Comparison of ENCODE assay signal across 14 mouse cellular contexts in the genomic region with DNA sequence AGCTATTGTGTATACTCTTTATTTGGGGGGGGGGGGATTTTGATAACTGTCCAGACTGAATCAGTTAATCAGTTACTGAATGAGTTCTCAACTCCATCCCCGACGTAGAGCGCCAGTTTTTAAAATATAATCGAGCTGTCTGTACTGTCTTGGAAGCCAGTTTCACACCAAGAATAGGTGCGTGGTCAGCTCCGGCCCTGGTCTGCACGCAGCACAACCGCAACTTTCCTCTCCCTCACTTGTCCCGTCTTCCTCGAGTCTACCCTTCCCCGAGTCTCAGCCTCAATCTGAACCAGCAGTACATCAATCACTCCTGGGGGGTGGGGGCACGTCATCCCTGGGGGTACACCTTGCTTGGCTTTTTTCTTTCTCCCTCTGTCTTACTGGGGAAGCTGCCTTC. TPM values are rescaled to one million over a fixed set of nuclear protein-coding genes. Genes with fewer than 3 reads are reported as not detected.
DNase-seq lines count a peak whose midpoint lies in the region; ATAC-seq and TF ChIP-seq lines count a peak whose summit lies in the region.
"Had no signal": no experiment of that assay in that cellular context is flagged by ENCODE, and none has a peak within 500 bp of the region (broad histone marks: within the 10 kb centered on the region; RNA-seq: fewer than 3 reads in every experiment).

No protein-coding gene starts in this region.

- H3K9ac ChIP-seq in limb, embryonic 12.5 days (replicated peaks), result no peak overlapping the region
- peak overlapping the region; percentile 4; the same call in 1 of the 2 replicates for H3K9ac ChIP-seq in forebrain, embryonic 14.5 days (ENCODE audit: low read length)
- H3K9ac ChIP-seq in hindbrain, embryonic 14.5 days, result no peak overlapping the region
- H3K9ac ChIP-seq in midbrain, postnatal 0 days (replicated peaks; ENCODE audit: low read length, poor library complexity, severe bottlenecking), result no peak overlapping the region
- H3K9ac ChIP-seq: liver, embryonic 15.5 days had no signal

- no peak overlapping the region for H3K4me3 ChIP-seq in limb, embryonic 12.5 days (replicated peaks)
- H3K4me3 ChIP-seq in limb, embryonic 10.5 days, result no peak overlapping the region
- H3K4me3 ChIP-seq in forebrain, embryonic 14.5 days (ENCODE audit: low read depth, low read length), result no peak overlapping the region
- H3K4me3 ChIP-seq in hindbrain, embryonic 14.5 days (replicated peaks; ENCODE audit: low read length), result no peak overlapping the region
- H3K4me3 ChIP-seq in midbrain, postnatal 0 days (ENCODE audit: low read depth, low read length), result no peak overlapping the region
- H3K4me3 ChIP-seq: liver, embryonic 15.5 days had no signal

- no peaks in the 10 kb centered on the region for H3K9me3 ChIP-seq in limb, embryonic 12.5 days
- H3K9me3 ChIP-seq in limb, embryonic 10.5 days (replicated peaks), result no peaks in the 10 kb centered on the region
- no peaks in the 10 kb centered on the region for H3K9me3 ChIP-seq in forebrain, embryonic 14.5 days (replicated peaks; ENCODE audit: control insufficient read depth, low read length)
- no peaks in the 10 kb centered on the region for H3K9me3 ChIP-seq in hindbrain, embryonic 14.5 days (ENCODE audit: control insufficient read depth, low read length)
- H3K9me3 ChIP-seq in midbrain, postnatal 0 days (ENCODE audit: low read length), result no peaks in the 10 kb centered on the region
- H3K9me3 ChIP-seq: liver, embryonic 15.5 days had no signal

- 0 out of 2 replicates have a peak, but pooled peaks cover 4% of the 10 kb centered on the region for H3K36me3 ChIP-seq in limb, embryonic 12.5 days
- peaks cover 7% of the 10 kb centered on the region for H3K36me3 ChIP-seq in limb, embryonic 10.5 days
- 0 out of 2 replicates have a peak, but pooled peaks cover 3% of the 10 kb centered on the region for H3K36me3 ChIP-seq in forebrain, embryonic 14.5 days (ENCODE audit: control insufficient read depth, insufficient read depth, low read length)
- H3K36me3 ChIP-seq in hindbrain, embryonic 14.5 days (replicated peaks; ENCODE audit: control insufficient read depth, insufficient read depth), result no peaks in the 10 kb centered on the region
- no peaks in the 10 kb centered on the region for H3K36me3 ChIP-seq in midbrain, postnatal 0 days (ENCODE audit: insufficient read depth, low read length)

- H3K27ac ChIP-seq in limb, embryonic 12.5 days, result peak overlapping the region; percentile 42; the same call in 1 of the 2 replicates
- no peak overlapping the region for H3K27ac ChIP-seq in limb, embryonic 10.5 days
- H3K27ac ChIP-seq in forebrain, embryonic 14.5 days (ENCODE audit: low read depth, low read length), result no peak overlapping the region
- H3K27ac ChIP-seq in hindbrain, embryonic 14.5 days, result no peak overlapping the region
- no peak overlapping the region for H3K27ac ChIP-seq in midbrain, postnatal 0 days (ENCODE audit: low read depth, low read length)
- H3K27ac ChIP-seq: liver, embryonic 15.5 days had no signal

- no peaks in the 10 kb centered on the region for H3K27me3 ChIP-seq in limb, embryonic 12.5 days
- no peaks in the 10 kb centered on the region for H3K27me3 ChIP-seq in limb, embryonic 10.5 days (ENCODE audit: low read depth, poor library complexity, severe bottlenecking)
- peaks cover 3% of the 10 kb centered on the region; the same call in 1 of the 2 replicates for H3K27me3 ChIP-seq in forebrain, embryonic 14.5 days (replicated peaks; ENCODE audit: control insufficient read depth, insufficient read depth, low read length)
- H3K27me3 ChIP-seq in hindbrain, embryonic 14.5 days (ENCODE audit: control insufficient read depth, insufficient read depth, low read length), result peaks cover 62% of the 10 kb centered on the region
- peaks cover 8% of the 10 kb centered on the region for H3K27me3 ChIP-seq in midbrain, postnatal 0 days (ENCODE audit: insufficient read depth, low read length)
- H3K27me3 ChIP-seq: liver, embryonic 15.5 days had no signal

- intact Hi-C loops in left cerebral cortex, postnatal 25 days (cut with DNase I), result no loop called here

- no peak for DNase-seq in limb, embryonic 10.5 days (ENCODE audit: low spot score)
- DNase-seq in forebrain, embryonic 14.5 days (ENCODE audit: low spot score), result peak; percentile 21
- no peak for DNase-seq in hindbrain, embryonic 14.5 days (ENCODE audit: low spot score)
- no peak for DNase-seq in midbrain, postnatal 0 days (ENCODE audit: low spot score)
- DNase-seq in left cerebral cortex, postnatal 25 days (ENCODE audit: low spot score in 2 of 2), result no peak
- no peak for DNase-seq in adrenal gland, postnatal 14 days
- DNase-seq in embryo, embryonic 10 days (ENCODE audit: low spot score), result no peak
- DNase-seq: cerebellum, adult 2 months; kidney, adult 9 months; kidney, postnatal 4 days; lung, postnatal 36 days had no signal

- peaks cover 2% of the 10 kb centered on the region; the same call in 1 of the 2 replicates for H3K4me1 ChIP-seq in limb, embryonic 12.5 days (replicated peaks)
- no peaks in the 10 kb centered on the region for H3K4me1 ChIP-seq in limb, embryonic 10.5 days
- peaks cover 25% of the 10 kb centered on the region for H3K4me1 ChIP-seq in forebrain, embryonic 14.5 days (ENCODE audit: control insufficient read depth, insufficient read depth, low read length)
- H3K4me1 ChIP-seq in hindbrain, embryonic 14.5 days (replicated peaks; ENCODE audit: control insufficient read depth, insufficient read depth, low read length), result no peaks in the 10 kb centered on the region; the same call in 1 of the 2 replicates
- no peaks in the 10 kb centered on the region for H3K4me1 ChIP-seq in midbrain, postnatal 0 days (ENCODE audit: insufficient read depth, low read length)

- 85% methylated on average over 12 of the region's 12 CpGs for WGBS in limb, embryonic 12.5 days
- WGBS in limb, embryonic 10.5 days, result 87% methylated on average over 12 of the region's 12 CpGs
- 24% methylated on average over 12 of the region's 12 CpGs for WGBS in forebrain, embryonic 14.5 days
- WGBS in hindbrain, embryonic 14.5 days, result 40% methylated on average over 12 of the region's 12 CpGs
- WGBS in midbrain, postnatal 0 days, result 35% methylated on average over 12 of the region's 12 CpGs

- no peak for TF ChIP-seq CTCF in midbrain, postnatal 0 days (IDR thresholded peaks at IDR 0.05)

- no peak for ATAC-seq in limb, embryonic 12.5 days (ENCODE audit: insufficient number of reproducible peaks, insufficient read depth, low FRiP score, low TSS enrichment, low read depth)
- ATAC-seq in forebrain, embryonic 14.5 days, result peak; percentile 27
- ATAC-seq in hindbrain, embryonic 14.5 days (ENCODE audit: low FRiP score), result peak; percentile 67; the same call in 1 of the 2 replicates
- ATAC-seq in midbrain, postnatal 0 days (ENCODE audit: low FRiP score), result 0 out of 2 replicates have a peak, but pooled peaks have one; percentile 36
- ATAC-seq: inflammation-experienced regulatory T-cells, adult 6 months had no signal

- no peak overlapping the region for H3K4me2 ChIP-seq in limb, embryonic 12.5 days
- peak overlapping the region; percentile 39; the same call in 1 of the 2 replicates for H3K4me2 ChIP-seq in forebrain, embryonic 14.5 days (ENCODE audit: low read length)
- H3K4me2 ChIP-seq in hindbrain, embryonic 14.5 days (replicated peaks), result peak overlapping the region; percentile 40
- H3K4me2 ChIP-seq in midbrain, postnatal 0 days (ENCODE audit: low read depth, low read length, poor library complexity, severe bottlenecking), result no peak overlapping the region
- H3K4me2 ChIP-seq: liver, embryonic 15.5 days had no signal

RNA-seq across cellular contexts. Expression of gene Gas2l3, which starts 8.4 kb away (rescaled TPM):
- polyA plus RNA-seq in limb, embryonic 12.5 days (2016; fragmentation: Nextera tagmentation; extraction: Ambion mirVana), result 14.6 and 15.0 TPM in 2 replicates
- 10.6 and 13.8 TPM in 2 replicates for polyA plus RNA-seq in limb, embryonic 10.5 days (2016; fragmentation: Nextera tagmentation; extraction: Ambion mirVana)
- 7.7 and 12.3 TPM in 2 replicates for polyA plus RNA-seq in forebrain, embryonic 14.5 days (2014; fragmentation: Nextera tagmentation; extraction: Ambion mirVana)
- polyA plus RNA-seq in hindbrain, embryonic 14.5 days (2014; fragmentation: Nextera tagmentation; extraction: Ambion mirVana), result 5.8 and 6.3 TPM in 2 replicates
- 3.7 and 7.0 TPM in 2 replicates for total RNA-seq in midbrain, postnatal 0 days (2014; rRNA removed)
- 1.6 and 1.7 TPM in 2 replicates for polyA plus RNA-seq in midbrain, postnatal 0 days (2015; fragmentation: Nextera tagmentation; extraction: Ambion mirVana)
- 1 to 10 TPM; 2.9 to 4.0 TPM for total RNA-seq in left cerebral cortex, postnatal 25 days (2021)
- total RNA-seq in adrenal gland, postnatal 14 days (2021), result 8.5 and 9.2 TPM in 2 replicates

Comparison
In these comparisons a context has a peak if more than half of its experiments do, and no peak if none do; other contexts are left out.
1. H3K4me2 ChIP-seq: peak in forebrain, embryonic 14.5 days (single experiment) and hindbrain, embryonic 14.5 days (single experiment); none in limb, embryonic 12.5 days (single experiment) and midbrain, postnatal 0 days (single experiment).